Mouse (Mus musculus): ENCODE results near the gene Ivns1abp. TPM values are rescaled to one million over a fixed set of nuclear protein-coding genes. Genes with fewer than 3 reads are reported as not detected.
"Not testable (repeated sequence)": the region's sequence is repeated elsewhere in the genome, so short reads cannot be mapped to it uniquely, and the experiment has no call there.

Ivns1abp gene
- polyA plus RNA-seq (2015; fragmentation: Nextera tagmentation; extraction: Ambion mirVana) = 304 and 319 TPM in 2 replicates

- peak within 1 kb of the TSS; percentile 90 for H3K4me3 ChIP-seq (replicated peaks)
- peaks cover 49% of the 10 kb centered on the region for H3K4me1 ChIP-seq (replicated peaks)
- H3K36me3 ChIP-seq = 0 out of 2 replicates have a peak, but pooled peaks cover 2% of the 10 kb centered on the region
- peak within 1 kb of the TSS; percentile 96 for H3K27ac ChIP-seq
- no peaks in the 10 kb centered on the region for H3K27me3 ChIP-seq
- under 1% methylated on average over 81 of the region's 104 CpGs for WGBS
- peak within 1 kb of the TSS; percentile 65 for H3K4me2 ChIP-seq (replicated peaks)
- ATAC-seq = peak; percentile 94
- H3K9me3 ChIP-seq = no peaks in the 10 kb centered on the region
- H3K9ac ChIP-seq (replicated peaks) = peak within 1 kb of the TSS; percentile 94
Observed at GRCm38 (mm10) chr1:151344283-151345108, at the start of gene Ivns1abp. Gene Ivns1abp, plus strand, starts transcription at chr1:151344477.

GRCm38 (mm10) chr1:151295486-151295885 lies 48.8 kb upstream of the Ivns1abp start:
- Histone ChIP-seq H3K36me3 (no peaks in the 10 kb centered on the region), H3K4me3 (replicated peaks) (no peak overlapping the region), H3K27ac (no peak overlapping the region), H3K4me2 (replicated peaks) (no peak overlapping the region), H3K4me1 (replicated peaks) (0 out of 2 replicates have a peak, but pooled peaks cover 5% of the 10 kb centered on the region), H3K9me3 (no peaks in the 10 kb centered on the region), H3K9ac (replicated peaks) (no peak overlapping the region), H3K27me3 (no peaks in the 10 kb centered on the region)
- no peak for ATAC-seq
- 57% methylated on average over 3 of the region's 3 CpGs for WGBS

DNA sequence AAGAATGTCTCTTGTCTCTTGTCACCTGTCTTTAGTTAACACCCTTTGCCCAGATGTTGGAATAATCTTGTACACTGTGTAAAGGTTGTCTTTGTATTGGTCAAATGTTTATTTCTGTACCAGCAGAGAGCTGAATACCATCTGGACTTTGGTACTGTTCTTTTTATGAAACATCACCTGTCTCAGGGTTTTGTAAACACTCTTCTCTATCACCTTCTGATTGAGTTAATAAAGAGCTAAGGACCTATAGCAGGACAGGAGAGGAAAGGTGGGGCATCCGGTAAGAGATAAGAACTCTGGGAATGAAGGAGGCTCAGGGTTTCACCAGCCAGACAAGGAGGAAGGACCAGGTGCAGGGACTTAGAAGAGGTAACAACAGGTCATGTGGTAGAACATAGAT lies 47.7 kb upstream of the Ivns1abp start:
- Histone ChIP-seq H3K4me2 (replicated peaks) (no peak overlapping the region), H3K9ac (replicated peaks) (no peak overlapping the region), H3K4me3 (replicated peaks) (no peak overlapping the region), H3K9me3 (no peaks in the 10 kb centered on the region), H3K36me3 (no peaks in the 10 kb centered on the region), H3K4me1 (replicated peaks) (0 out of 2 replicates have a peak, but pooled peaks cover 5% of the 10 kb centered on the region), H3K27me3 (no peaks in the 10 kb centered on the region), H3K27ac (no peak overlapping the region)
- ATAC-seq = no peak
- WGBS = 87% methylated on average over 1 of the region's 1 CpGs

- no peaks in the 10 kb centered on the region for H3K27me3 ChIP-seq
- 0 out of 2 replicates have a peak, but pooled peaks cover 5% of the 10 kb centered on the region for H3K4me1 ChIP-seq (replicated peaks)
- no peak overlapping the region for H3K27ac ChIP-seq
- no peak overlapping the region for H3K4me3 ChIP-seq (replicated peaks)
- no peak overlapping the region for H3K4me2 ChIP-seq (replicated peaks)
- no peak for ATAC-seq
- no peaks in the 10 kb centered on the region for H3K36me3 ChIP-seq
- H3K9me3 ChIP-seq = no peaks in the 10 kb centered on the region
- no peak overlapping the region for H3K9ac ChIP-seq (replicated peaks)
- 87% methylated on average over 6 of the region's 6 CpGs for WGBS
Observed at GRCm38 (mm10) chr1:151297025-151297424, 47.3 kb upstream of the Ivns1abp start.

- 90% methylated on average over 2 of the region's 2 CpGs for WGBS
- H3K27ac ChIP-seq = no peak overlapping the region
- H3K4me3 ChIP-seq (replicated peaks) = no peak overlapping the region
- ATAC-seq = no peak
- 0 out of 2 replicates have a peak, but pooled peaks cover 5% of the 10 kb centered on the region for H3K4me1 ChIP-seq (replicated peaks)
- H3K36me3 ChIP-seq = no peaks in the 10 kb centered on the region
- H3K4me2 ChIP-seq (replicated peaks) = no peak overlapping the region
- H3K27me3 ChIP-seq = no peaks in the 10 kb centered on the region
- no peaks in the 10 kb centered on the region for H3K9me3 ChIP-seq
- no peak overlapping the region for H3K9ac ChIP-seq (replicated peaks)
Observed at GRCm38 (mm10) chr1:151297596-151297995, 46.7 kb upstream of the Ivns1abp start.

- no peak overlapping the region for H3K4me2 ChIP-seq (replicated peaks)
- H3K4me1 ChIP-seq (replicated peaks) = no peaks in the 10 kb centered on the region
- no peak overlapping the region for H3K9ac ChIP-seq (replicated peaks)
- H3K36me3 ChIP-seq = no peaks in the 10 kb centered on the region
- no peak overlapping the region for H3K4me3 ChIP-seq (replicated peaks)
- H3K27me3 ChIP-seq = no peaks in the 10 kb centered on the region
- 71% methylated on average over 6 of the region's 6 CpGs for WGBS
- H3K9me3 ChIP-seq = no peaks in the 10 kb centered on the region
- no peak overlapping the region for H3K27ac ChIP-seq
- no peak for ATAC-seq
Observed at GRCm38 (mm10) chr1:151301456-151301855, 42.8 kb upstream of the Ivns1abp start.

DNA sequence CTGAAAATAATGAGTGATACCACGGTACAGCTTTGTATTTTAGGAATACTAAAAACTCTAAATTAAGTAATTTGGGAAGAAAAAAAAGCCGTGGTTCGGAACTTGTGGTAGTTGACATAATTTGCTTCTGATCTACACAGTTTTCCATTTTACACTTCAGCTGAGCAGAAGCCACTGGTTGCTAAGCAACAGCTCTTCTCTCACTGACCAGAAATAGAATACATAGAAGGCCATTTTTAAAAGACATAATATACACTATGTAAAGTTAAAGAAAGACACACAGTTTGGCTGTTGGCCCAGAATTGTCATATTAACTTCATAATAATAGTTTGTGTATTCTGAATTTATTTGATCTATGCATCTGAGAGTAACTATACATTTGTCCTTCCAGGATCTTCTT lies 42.4 kb upstream of the Ivns1abp start:
- no peak overlapping the region for H3K4me3 ChIP-seq (replicated peaks)
- H3K27ac ChIP-seq = no peak overlapping the region
- H3K36me3 ChIP-seq = no peaks in the 10 kb centered on the region
- no peak overlapping the region for H3K9ac ChIP-seq (replicated peaks)
- H3K4me2 ChIP-seq (replicated peaks) = no peak overlapping the region
- no peak for ATAC-seq
- H3K27me3 ChIP-seq = no peaks in the 10 kb centered on the region
- H3K4me1 ChIP-seq (replicated peaks) = no peaks in the 10 kb centered on the region
- no peaks in the 10 kb centered on the region for H3K9me3 ChIP-seq
- WGBS = 62% methylated on average over 3 of the region's 3 CpGs

DNA sequence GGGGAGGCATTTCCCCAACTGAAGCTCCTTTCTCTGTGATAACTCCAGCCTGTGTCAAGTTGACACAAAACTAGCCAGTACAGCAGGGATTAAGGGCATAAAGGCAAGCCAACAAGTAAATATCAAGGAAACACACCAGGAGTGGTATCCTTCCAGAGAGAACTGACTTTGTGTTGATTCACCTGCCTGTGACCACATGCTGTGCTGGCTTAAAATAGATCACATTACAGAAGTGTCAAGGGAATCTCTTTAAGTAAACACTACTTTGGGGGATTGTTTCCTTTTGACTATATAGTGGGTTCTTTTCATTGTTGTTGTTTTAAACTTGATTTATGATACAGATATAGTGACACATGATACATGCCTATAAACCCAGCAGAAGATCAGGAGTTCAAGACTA lies 41.0 kb upstream of the Ivns1abp start:
- H3K4me2 ChIP-seq (replicated peaks) = no peak overlapping the region
- H3K27me3 ChIP-seq = no peaks in the 10 kb centered on the region
- H3K4me3 ChIP-seq (replicated peaks) = no peak overlapping the region
- no peaks in the 10 kb centered on the region for H3K36me3 ChIP-seq
- no peak overlapping the region for H3K9ac ChIP-seq (replicated peaks)
- no peaks in the 10 kb centered on the region for H3K4me1 ChIP-seq (replicated peaks)
- ATAC-seq = no peak
- no peaks in the 10 kb centered on the region for H3K9me3 ChIP-seq
- H3K27ac ChIP-seq = no peak overlapping the region

DNA sequence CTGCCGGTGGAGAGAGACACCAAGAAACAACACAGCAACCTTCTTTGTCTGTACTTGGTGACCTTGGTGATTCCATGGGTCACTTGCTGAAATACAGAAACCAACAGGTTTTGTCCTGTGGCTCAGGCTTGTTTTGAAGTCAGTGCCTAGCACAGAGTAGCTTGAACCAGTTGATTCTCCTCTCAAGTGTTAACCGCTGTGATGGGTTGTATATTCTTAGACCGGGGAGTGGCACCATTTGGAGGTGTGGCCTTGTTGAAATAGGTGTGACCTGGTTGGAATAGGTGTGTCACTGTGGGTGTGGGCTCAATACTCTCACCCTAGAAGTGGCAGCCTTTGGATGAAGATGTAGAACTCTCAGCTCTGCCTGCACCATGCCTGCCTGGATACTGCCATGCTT lies 39.3 kb upstream of the Ivns1abp start:
- H3K4me1 ChIP-seq (replicated peaks); H3K36me3 ChIP-seq; ATAC-seq; H3K4me3 ChIP-seq (replicated peaks); H3K9ac ChIP-seq (replicated peaks); H3K27ac ChIP-seq; H3K9me3 ChIP-seq; H3K4me2 ChIP-seq (replicated peaks); H3K27me3 ChIP-seq: not testable (repeated sequence)
- 90% methylated on average over 3 of the region's 3 CpGs for WGBS

DNA sequence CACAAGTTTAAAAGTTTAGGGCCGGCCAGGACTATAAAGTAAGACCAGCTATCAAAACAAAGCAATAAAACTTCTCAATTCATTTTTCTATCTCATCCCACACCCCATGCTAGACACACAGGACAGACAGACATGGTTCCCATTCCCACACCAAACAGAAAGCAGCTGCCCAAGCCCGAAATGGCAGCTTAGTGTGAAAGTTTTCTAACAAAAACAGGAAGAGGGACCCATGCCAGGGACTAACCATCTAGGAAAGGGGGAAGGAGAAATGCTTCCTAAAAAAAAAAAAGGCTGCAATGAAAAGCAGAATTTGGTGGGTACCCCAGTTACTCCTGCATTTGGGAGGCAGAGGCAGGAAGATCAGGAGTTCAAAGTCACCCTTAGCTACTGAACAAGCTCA lies 37.2 kb upstream of the Ivns1abp start:
- no peaks in the 10 kb centered on the region for H3K4me1 ChIP-seq (replicated peaks)
- H3K9ac ChIP-seq (replicated peaks) = no peak overlapping the region
- no peaks in the 10 kb centered on the region for H3K36me3 ChIP-seq
- ATAC-seq = no peak
- no peak overlapping the region for H3K27ac ChIP-seq
- no peaks in the 10 kb centered on the region for H3K27me3 ChIP-seq
- no peak overlapping the region for H3K4me2 ChIP-seq (replicated peaks)
- H3K9me3 ChIP-seq = no peaks in the 10 kb centered on the region
- H3K4me3 ChIP-seq (replicated peaks) = no peak overlapping the region
- WGBS = 89% methylated on average over 2 of the region's 2 CpGs

GRCm38 (mm10) chr1:151307821-151308220 lies 36.5 kb upstream of the Ivns1abp start:
- WGBS = 86% methylated on average over 3 of the region's 3 CpGs

GRCm38 (mm10) chr1:151308508-151308907 lies 35.8 kb upstream of the Ivns1abp start:
- Histone ChIP-seq H3K9ac (replicated peaks) (no peak overlapping the region), H3K4me1 (replicated peaks) (no peaks in the 10 kb centered on the region), H3K27me3 (no peaks in the 10 kb centered on the region), H3K9me3 (no peaks in the 10 kb centered on the region), H3K36me3 (no peaks in the 10 kb centered on the region), H3K27ac (no peak overlapping the region), H3K4me3 (replicated peaks) (no peak overlapping the region), H3K4me2 (replicated peaks) (no peak overlapping the region)
- no peak for ATAC-seq
- 60% methylated on average over 4 of the region's 4 CpGs for WGBS

More at GRCm38 (mm10) chr1:151307821-151308220, 36.5 kb upstream of the Ivns1abp start:
- H3K4me3 ChIP-seq (replicated peaks) = no peak overlapping the region
- H3K27me3 ChIP-seq = no peaks in the 10 kb centered on the region
- no peaks in the 10 kb centered on the region for H3K9me3 ChIP-seq
- no peaks in the 10 kb centered on the region for H3K4me1 ChIP-seq (replicated peaks)
- H3K9ac ChIP-seq (replicated peaks) = no peak overlapping the region
- no peak overlapping the region for H3K27ac ChIP-seq
- H3K36me3 ChIP-seq = no peaks in the 10 kb centered on the region
- no peak overlapping the region for H3K4me2 ChIP-seq (replicated peaks)
- no peak for ATAC-seq
